Comparison of ENCODE assay signal across 7 mouse cellular contexts in genomic region chr1:105990138-105990821, GRCm38 (mm10). TPM values are rescaled to one million over a fixed set of nuclear protein-coding genes. Genes with fewer than 3 reads are reported as not detected.
DNase-seq lines count a peak whose midpoint lies in the region; ATAC-seq and TF ChIP-seq lines count a peak whose summit lies in the region.

Gene Zcchc2, plus strand, starts transcription at chr1:105990406.

- DNase-seq in adrenal gland, postnatal 10 days: peak; percentile 99
- DNase-seq in embryonic facial prominence, embryonic 10.5 days (ENCODE audit: low spot score): peak; percentile 99
- DNase-seq in gonadal fat pad, adult 2 months (ENCODE audit: low read depth): peak; percentile 72
- peak; percentile 100 for DNase-seq in left cerebral cortex, postnatal 4 days

- H3K9ac ChIP-seq in intestine, postnatal 0 days (ENCODE audit: low read depth, low read length): peak within 1 kb of the TSS; percentile 78
- H3K9ac ChIP-seq in midbrain, embryonic 12.5 days (replicated peaks): peak within 1 kb of the TSS; percentile 85

- ATAC-seq in intestine, postnatal 0 days: peak; percentile 94
- ATAC-seq in midbrain, embryonic 12.5 days (ENCODE audit: low FRiP score, low read depth): peak; percentile 95

- 0 out of 2 replicates have a peak, but pooled peaks have one; percentile 1 for TF ChIP-seq CTCF in intestine, postnatal 0 days (IDR thresholded peaks at IDR 0.05; ENCODE audit: low read depth)
- TF ChIP-seq CTCF in small intestine, adult 2 months (IDR thresholded peaks at IDR 0.05; ENCODE audit: extremely low read depth, insufficient read length, insufficient replicate concordance, low read depth, low read length): no peak

- intact Hi-C loops in left cerebral cortex, postnatal 4 days (cut with DNase I): no loop called here

- H3K4me3 ChIP-seq in embryonic facial prominence, embryonic 10.5 days: peak within 1 kb of the TSS; percentile 88
- peak within 1 kb of the TSS; percentile 85 for H3K4me3 ChIP-seq in intestine, postnatal 0 days (ENCODE audit: low read depth, low read length)
- peak within 1 kb of the TSS; percentile 78 for H3K4me3 ChIP-seq in midbrain, embryonic 12.5 days
- H3K4me3 ChIP-seq in small intestine, adult 2 months (ENCODE audit: low read depth, low read length): peak within 1 kb of the TSS; percentile 84

- peaks cover 14% of the 10 kb centered on the region; the same call in 1 of the 2 replicates for H3K27me3 ChIP-seq in embryonic facial prominence, embryonic 10.5 days (replicated peaks; ENCODE audit: low read depth, poor library complexity, severe bottlenecking)
- H3K27me3 ChIP-seq in intestine, postnatal 0 days (replicated peaks; ENCODE audit: control insufficient read depth, insufficient read depth, low read length): no peaks in the 10 kb centered on the region
- no peaks in the 10 kb centered on the region; the same call in 1 of the 2 replicates for H3K27me3 ChIP-seq in midbrain, embryonic 12.5 days
- H3K27me3 ChIP-seq in small intestine, adult 2 months (ENCODE audit: control insufficient read depth, insufficient read depth, low read length): no peaks in the 10 kb centered on the region

- H3K4me2 ChIP-seq in intestine, postnatal 0 days (replicated peaks; ENCODE audit: low read depth): peak within 1 kb of the TSS; percentile 97
- H3K4me2 ChIP-seq in midbrain, embryonic 12.5 days (replicated peaks): peak within 1 kb of the TSS; percentile 96

- under 1% methylated on average over 74 of the region's 83 CpGs for WGBS in embryonic facial prominence, embryonic 10.5 days
- under 1% methylated on average over 63 of the region's 83 CpGs for WGBS in intestine, postnatal 0 days
- WGBS in midbrain, embryonic 12.5 days: under 1% methylated on average over 38 of the region's 83 CpGs
- under 1% methylated on average over 72 of the region's 83 CpGs for WGBS in small intestine, adult 2 months

- no peaks in the 10 kb centered on the region for H3K36me3 ChIP-seq in embryonic facial prominence, embryonic 10.5 days (replicated peaks)
- no peaks in the 10 kb centered on the region for H3K36me3 ChIP-seq in intestine, postnatal 0 days (ENCODE audit: control insufficient read depth, insufficient read depth)
- no peaks in the 10 kb centered on the region for H3K36me3 ChIP-seq in midbrain, embryonic 12.5 days
- H3K36me3 ChIP-seq in small intestine, adult 2 months (ENCODE audit: control insufficient read depth, insufficient read depth, low read length): no peaks in the 10 kb centered on the region

- TF ChIP-seq POLR2A in small intestine, adult 2 months (IDR thresholded peaks at IDR 0.05; ENCODE audit: low read depth, low read length): peak; percentile 57

- H3K9me3 ChIP-seq in embryonic facial prominence, embryonic 10.5 days: no peaks in the 10 kb centered on the region
- H3K9me3 ChIP-seq in intestine, postnatal 0 days (ENCODE audit: control insufficient read depth): no peaks in the 10 kb centered on the region
- H3K9me3 ChIP-seq in midbrain, embryonic 12.5 days: no peaks in the 10 kb centered on the region

- peaks cover 43% of the 10 kb centered on the region for H3K4me1 ChIP-seq in embryonic facial prominence, embryonic 10.5 days
- 0 out of 2 replicates have a peak, but pooled peaks cover 10% of the 10 kb centered on the region for H3K4me1 ChIP-seq in intestine, postnatal 0 days (replicated peaks; ENCODE audit: control insufficient read depth, insufficient read depth, low read length)
- H3K4me1 ChIP-seq in midbrain, embryonic 12.5 days: peaks cover 24% of the 10 kb centered on the region
- no peaks in the 10 kb centered on the region; the same call in 1 of the 2 replicates for H3K4me1 ChIP-seq in small intestine, adult 2 months (ENCODE audit: control insufficient read depth, insufficient read depth, insufficient read length, low read length)

- peak within 1 kb of the TSS; percentile 91 for H3K27ac ChIP-seq in embryonic facial prominence, embryonic 10.5 days (replicated peaks)
- peak within 1 kb of the TSS; percentile 98 for H3K27ac ChIP-seq in intestine, postnatal 0 days (ENCODE audit: low read depth, low read length)
- H3K27ac ChIP-seq in midbrain, embryonic 12.5 days (replicated peaks): peak within 1 kb of the TSS; percentile 93
- H3K27ac ChIP-seq in small intestine, adult 2 months (ENCODE audit: insufficient read depth, low read depth, low read length): peak within 1 kb of the TSS; percentile 89

RNA-seq across cellular contexts. Expression of gene Zcchc2, which starts in this region (rescaled TPM):
- total RNA-seq in adrenal gland, postnatal 10 days (2021): 10 to 100 TPM; 14.0 to 16.3 TPM
- polyA plus RNA-seq in embryonic facial prominence, embryonic 10.5 days (2016; fragmentation: Nextera tagmentation; extraction: Ambion mirVana): 1.9 and 2.3 TPM in 2 replicates
- polyA plus RNA-seq in gonadal fat pad, adult 2 months (2012; rRNA removed): 15.2 and 16.2 TPM in 2 replicates
- 1.5 and 1.6 TPM in 2 replicates for polyA plus RNA-seq in intestine, postnatal 0 days (2015; fragmentation: Nextera tagmentation; extraction: Ambion mirVana)
- 10 to 100 TPM; 22.7 to 24.9 TPM for total RNA-seq in left cerebral cortex, postnatal 4 days (2021)
- polyA plus RNA-seq in midbrain, embryonic 12.5 days (2016; fragmentation: Nextera tagmentation; extraction: Ambion mirVana): 1.7 and 2.2 TPM in 2 replicates
- polyA plus RNA-seq in small intestine, adult 2 months (2012; rRNA removed): 4.4 and 9.0 TPM in 2 replicates

Comparison
In these comparisons a context has a peak if more than half of its experiments do, and no peak if none do; other contexts are left out.
1. Peak in every context shown above with its lines: DNase-seq, ATAC-seq, H3K4me3 ChIP-seq and H3K27ac ChIP-seq.